Mouse (Mus musculus) heart, embryonic 11.5 days (tissue): Measurements from ENCODE around the gene Arid3c. TPM values are rescaled to one million over a fixed set of nuclear protein-coding genes. Genes with fewer than 3 reads are reported as not detected.
A peak's percentile ranks its signal among the peaks of the same experiment; 100 is the strongest.
"Not testable (repeated sequence)": the region's sequence is repeated elsewhere in the genome, so short reads cannot be mapped to it uniquely, and the experiment has no call there.

Experiments used
- ATAC-seq: fragments of 200-750 bp; cut with Nextera tagmentation; replicated peaks from 2 replicates; pipeline ENCODE4 v1.8.0; 2017; ENCODE audit warnings: moderate library complexity; ENCODE audit not compliant: insufficient number of reproducible peaks, low FRiP score, low TSS enrichment
- H3K27ac ChIP-seq: fragments of 300-500 bp; sonication (generic); 2 replicates; pipeline ENCODE4 v1.5.1; 2014; ENCODE audit warnings: mild to moderate bottlenecking, low read depth, low read length
- H3K27me3 ChIP-seq: fragments of 300-500 bp; sonication (generic); 2 replicates; pipeline ENCODE4 v1.6.1; 2014; ENCODE audit warnings: mild to moderate bottlenecking, low read length, mixed read lengths; ENCODE audit not compliant: control insufficient read depth, insufficient read depth
- H3K36me3 ChIP-seq: fragments of 300-500 bp; sonication (generic); 2 replicates; pipeline ENCODE4 v1.6.1; 2014; ENCODE audit warnings: mild to moderate bottlenecking, low read length, moderate library complexity, mixed read lengths; ENCODE audit not compliant: control insufficient read depth, insufficient read depth
- H3K4me1 ChIP-seq: fragments of 300-500 bp; sonication (generic); 2 replicates; pipeline ENCODE4 v1.6.1; 2014; ENCODE audit warnings: low read length; ENCODE audit not compliant: control insufficient read depth, insufficient read depth
- H3K4me2 ChIP-seq: fragments of 300-500 bp; sonication (generic); 2 replicates; pipeline ENCODE4 v1.6.1; 2014; ENCODE audit warnings: mild to moderate bottlenecking, moderate library complexity
- H3K4me3 ChIP-seq: fragments of 300-500 bp; sonication (generic); 2 replicates; pipeline ENCODE4 v1.5.1; 2014; ENCODE audit warnings: low read depth, low read length
- H3K9ac ChIP-seq: fragments of 300-500 bp; sonication (generic); 2 replicates; pipeline ENCODE4 v1.6.1; 2014; ENCODE audit warnings: mild to moderate bottlenecking, low read depth, low read length, moderate library complexity
- H3K9me3 ChIP-seq: fragments of 300-500 bp; sonication (generic); replicated peaks from 2 replicates; pipeline ENCODE4 v1.6.1; 2016; ENCODE audit warnings: low read length; ENCODE audit not compliant: control insufficient read depth
- WGBS: fragments of 180-500 bp; shearing (Covaris S2); extraction: QIAGEN DNeasy Blood & Tissue Kit; methylation state at CpG from one replicate; pipeline ENCODE4 v1.1.7; 2014; ENCODE audit not compliant: insufficient replicate concordance; 5-methylcytosine and 5-hydroxymethylcytosine counted together
- polyA plus RNA-seq: library from polyadenylated mRNA; unstranded; fragments of >200 nt; fragmentation: Nextera tagmentation; extraction: Ambion mirVana; gene quantifications from 2 replicates; pipeline ENCODE4 v1.2.1, GENCODE M21; 2014

The Arid3c gene
- polyA plus RNA-seq, 1 experiment from 2014 or later = not detected

DNA sequence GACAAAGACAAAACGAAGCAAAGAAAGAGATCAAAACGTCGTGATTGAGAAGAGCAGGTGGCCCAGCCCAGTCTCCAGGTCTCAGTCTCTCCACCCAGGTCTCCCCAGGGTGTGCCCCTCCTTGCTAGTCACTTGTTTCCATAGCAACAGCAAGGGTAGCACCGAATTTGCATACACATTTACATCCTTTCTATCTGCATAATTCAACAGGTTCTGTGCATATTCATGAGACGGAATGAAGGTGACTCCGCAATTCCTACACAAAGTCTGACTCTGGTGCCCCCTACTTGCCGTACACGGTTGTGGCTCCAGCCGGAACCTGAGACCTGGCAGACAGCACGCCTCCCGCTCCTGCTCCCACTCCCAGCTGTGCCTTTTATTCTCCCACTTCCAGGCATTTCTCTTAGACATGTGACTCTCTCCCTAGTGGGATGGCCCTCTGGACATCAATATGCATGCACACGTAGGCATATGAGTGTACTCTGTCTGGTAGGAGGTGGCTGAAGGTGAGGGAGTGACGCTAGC is 23.9 kb downstream of the Arid3c start:
- 4% methylated on average over 13 of the region's 13 CpGs for WGBS
- Histone ChIP-seq H3K9ac (no peak overlapping the region), H3K4me3 (no peak overlapping the region)

GRCm38 (mm10) chr4:41705922-41706754 is 24.8 kb downstream of the Arid3c start:
- H3K4me1 ChIP-seq = 0 out of 2 replicates have a peak, but pooled peaks cover 2% of the 10 kb centered on the region
- no peak overlapping the region for H3K4me2 ChIP-seq
- no peak; the same call in 1 of the 2 replicates for ATAC-seq
- H3K9ac ChIP-seq = no peak overlapping the region
- no peaks in the 10 kb centered on the region for H3K9me3 ChIP-seq
- no peak overlapping the region for H3K4me3 ChIP-seq
- WGBS = 59% methylated on average over 19 of the region's 19 CpGs
- H3K27me3 ChIP-seq = peaks cover 28% of the 10 kb centered on the region
- no peaks in the 10 kb centered on the region for H3K36me3 ChIP-seq
- no peak overlapping the region for H3K27ac ChIP-seq

More for the DNA sequence above, 23.9 kb downstream of the Arid3c start:
- no peak for ATAC-seq
- H3K36me3 ChIP-seq = no peaks in the 10 kb centered on the region
- peaks cover 6% of the 10 kb centered on the region for H3K4me1 ChIP-seq
- H3K4me2 ChIP-seq = peak overlapping the region; percentile 43
- no peaks in the 10 kb centered on the region for H3K9me3 ChIP-seq
- H3K27me3 ChIP-seq = peaks cover 28% of the 10 kb centered on the region
- no peak overlapping the region for H3K27ac ChIP-seq

GRCm38 (mm10) chr4:41704651-41705050 is 26.3 kb downstream of the Arid3c start:
- H3K4me1 ChIP-seq = 0 out of 2 replicates have a peak, but pooled peaks cover 2% of the 10 kb centered on the region
- H3K4me2 ChIP-seq = no peak overlapping the region
- H3K27ac ChIP-seq = no peak overlapping the region
- WGBS = 2% methylated on average over 5 of the region's 5 CpGs
- no peaks in the 10 kb centered on the region for H3K36me3 ChIP-seq
- H3K9ac ChIP-seq = no peak overlapping the region
- H3K9me3 ChIP-seq = no peaks in the 10 kb centered on the region
- no peak for ATAC-seq
- no peak overlapping the region for H3K4me3 ChIP-seq
- H3K27me3 ChIP-seq = peaks cover 28% of the 10 kb centered on the region

- not testable (repeated sequence) for ATAC-seq, H3K9ac ChIP-seq, H3K4me1 ChIP-seq, H3K9me3 ChIP-seq, H3K4me2 ChIP-seq, H3K27ac ChIP-seq, H3K4me3 ChIP-seq, H3K36me3 ChIP-seq
- WGBS = 54% methylated on average over 2 of the region's 2 CpGs
- H3K27me3 ChIP-seq = peaks cover 25% of the 10 kb centered on the region
These were observed 28.7 kb downstream of the Arid3c start for GRCm38 (mm10) chr4:41702226-41702625.

- not testable (repeated sequence) for H3K27me3 ChIP-seq, H3K4me2 ChIP-seq, H3K9me3 ChIP-seq, H3K4me3 ChIP-seq, H3K9ac ChIP-seq, H3K27ac ChIP-seq, H3K36me3 ChIP-seq, H3K4me1 ChIP-seq, ATAC-seq
- WGBS = 66% methylated on average over 5 of the region's 8 CpGs
These were observed 30.7 kb downstream of the Arid3c start for GRCm38 (mm10) chr4:41700224-41700623.

DNA sequence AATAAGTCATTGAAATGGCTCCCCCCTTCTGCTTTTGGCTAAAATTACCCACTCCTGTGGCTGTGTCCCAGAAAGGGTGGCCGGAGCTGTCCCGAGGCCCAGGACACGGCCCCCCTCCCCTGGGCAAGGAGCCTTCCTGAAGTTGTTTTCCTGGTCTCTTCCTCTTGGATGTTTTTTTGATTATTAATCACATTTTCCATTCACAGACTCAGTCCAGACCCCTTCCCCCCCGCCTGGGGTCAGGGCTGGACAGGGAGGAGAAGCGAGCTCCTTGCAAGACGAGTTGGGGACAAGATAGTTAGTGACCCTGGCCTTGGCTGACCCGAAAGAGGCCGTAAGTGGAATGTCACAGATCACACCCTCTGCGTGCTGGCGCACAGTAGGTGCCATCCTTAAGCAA is 31.2 kb downstream of the Arid3c start, which contains the start of gene Il11ra1:
Gene Il11ra1, plus strand, starts transcription at position 207 of the 400 bp plus-strand sequence.
- not testable (repeated sequence) for H3K4me1 ChIP-seq, H3K9me3 ChIP-seq, H3K4me2 ChIP-seq, H3K27me3 ChIP-seq, ATAC-seq, H3K9ac ChIP-seq, H3K4me3 ChIP-seq, H3K27ac ChIP-seq, H3K36me3 ChIP-seq
- WGBS = 70% methylated on average over 9 of the region's 10 CpGs

- not testable (repeated sequence) for H3K4me1 ChIP-seq, H3K9ac ChIP-seq, ATAC-seq, H3K4me3 ChIP-seq, H3K27me3 ChIP-seq, H3K27ac ChIP-seq, H3K36me3 ChIP-seq, H3K9me3 ChIP-seq
- 9% methylated on average over 19 of the region's 32 CpGs for WGBS
- peak overlapping the region; percentile 34 for H3K4me2 ChIP-seq
These were observed 32.4 kb downstream of the Arid3c start for GRCm38 (mm10) chr4:41698421-41699016.

DNA sequence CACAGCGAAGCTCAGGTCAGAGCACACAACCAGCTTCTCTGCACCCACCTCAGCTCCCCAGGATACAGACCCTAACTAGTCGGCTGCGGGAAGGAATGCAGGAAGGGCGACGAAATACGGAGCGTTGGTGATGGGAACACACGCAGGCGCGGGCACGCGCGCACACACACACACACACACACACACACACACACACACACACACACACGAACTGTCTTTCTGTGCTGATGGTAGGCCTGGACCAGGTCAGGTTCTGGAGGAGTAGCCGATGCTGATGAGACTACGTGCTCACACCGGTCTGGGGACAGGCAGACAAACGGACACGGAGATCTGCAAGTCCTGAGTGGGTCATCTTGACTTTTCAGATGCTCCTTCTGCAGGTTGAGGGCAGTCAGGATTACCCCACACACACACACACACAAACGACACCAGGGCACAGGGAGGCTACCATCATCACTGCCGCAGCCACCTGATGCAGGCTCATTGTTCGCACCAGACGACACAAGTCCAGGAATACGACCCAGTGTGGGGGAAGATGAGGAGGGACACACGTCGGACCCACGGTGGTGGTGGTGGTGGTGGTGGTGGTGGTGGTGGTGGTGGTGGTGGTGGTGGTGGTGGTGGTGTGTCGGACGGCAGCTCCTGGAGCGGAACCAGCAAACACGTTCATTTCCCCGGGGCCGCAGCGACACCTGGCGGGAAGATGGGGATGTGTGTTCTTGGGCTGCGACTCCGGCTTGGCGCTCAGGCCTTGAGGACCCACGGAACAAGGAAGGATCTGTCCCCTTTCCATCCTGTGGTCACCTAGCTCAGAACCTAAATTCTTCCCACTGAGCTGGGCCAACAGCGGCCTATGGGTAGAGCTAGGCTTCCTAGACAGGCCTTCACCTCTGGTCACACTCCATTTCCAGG is 33.8 kb downstream of the Arid3c start, which contains the start of gene Cntfr:
Gene Cntfr, minus strand, starts transcription at position 160 of the 912 bp plus-strand sequence.
- peak within 1 kb of the TSS; percentile 48 for H3K4me2 ChIP-seq
- not testable (repeated sequence) for H3K4me3 ChIP-seq, H3K27me3 ChIP-seq, H3K27ac ChIP-seq, H3K9me3 ChIP-seq, H3K4me1 ChIP-seq, ATAC-seq, H3K36me3 ChIP-seq, H3K9ac ChIP-seq
- WGBS = 10% methylated on average over 29 of the region's 40 CpGs
